Mouse (Mus musculus) heart, postnatal 25 days (tissue): ENCODE data around the gene Cyp26a1. TPM values are rescaled to one million over a fixed set of nuclear protein-coding genes. Genes with fewer than 3 reads are reported as not detected.

ENCODE experiments used
- DNase-seq: peaks from one replicate; pipeline ENCODE4 v3.0.0; 2022; ENCODE audit warnings: low spot score
- intact Hi-C: fragments of 180-260 bp; cut with DNase I; formaldehyde crosslinking; loops from one replicate; pipeline ENCODE4 v1.15.1; 2025
- total RNA-seq, 2 experiments: library from RNA; stranded (reverse); gene quantifications; 2 replicates each; pipeline ENCODE4 v1.2.3; 2021

The Cyp26a1 gene
- total RNA-seq, 2 experiments from 2014 or later = 0.14 TPM; not detected in 1

- DNase-seq = no peak
- intact Hi-C loops = no loop called here
These were observed 312 bp upstream of the Cyp26a1 start for GRCm38 (mm10) chr19:37697335-37697636.

- no peak for DNase-seq
- intact Hi-C loops = no loop called here
These were observed 919 bp downstream of the Cyp26a1 start for GRCm38 (mm10) chr19:37698273-37699160.

GRCm38 (mm10) chr19:37699711-37700110 is 2.1 kb downstream of the Cyp26a1 start:
- DNase-seq = no peak
- intact Hi-C loops = no loop called here

GRCm38 (mm10) chr19:37702377-37703076 is 4.9 kb downstream of the Cyp26a1 start:
- DNase-seq = no peak
- intact Hi-C loops = no loop called here

GRCm38 (mm10) chr19:37703902-37704509 is 6.4 kb downstream of the Cyp26a1 start:
- intact Hi-C loops = loop anchor here (1.0 to 2.0 kb wide), 2 partner anchors 183 to 233 kb away; no protein-coding TSS in a partner anchor

GRCm38 (mm10) chr19:37705722-37706121 is 8.1 kb downstream of the Cyp26a1 start:
- no peak for DNase-seq
- intact Hi-C loops = loop anchor here (2.0 kb wide), 1 partner anchor 231 kb away; no protein-coding TSS in a partner anchor

More at GRCm38 (mm10) chr19:37703902-37704509, 6.4 kb downstream of the Cyp26a1 start:
- no peak for DNase-seq

GRCm38 (mm10) chr19:37714681-37715080 is 17.1 kb downstream of the Cyp26a1 start:
- intact Hi-C loops = no loop called here
- no peak for DNase-seq

- no peak for DNase-seq
- intact Hi-C loops = no loop called here
These were observed 18.4 kb downstream of the Cyp26a1 start for GRCm38 (mm10) chr19:37715980-37716379.

- intact Hi-C loops = no loop called here
- DNase-seq = no peak
These were observed 19.1 kb downstream of the Cyp26a1 start for GRCm38 (mm10) chr19:37716524-37717175.

GRCm38 (mm10) chr19:37719166-37719565 is 21.6 kb downstream of the Cyp26a1 start:
- DNase-seq = no peak
- intact Hi-C loops = no loop called here

GRCm38 (mm10) chr19:37724591-37724990 is 27.0 kb downstream of the Cyp26a1 start:
- no peak for DNase-seq
- intact Hi-C loops = no loop called here

GRCm38 (mm10) chr19:37726585-37726984 is 29.0 kb downstream of the Cyp26a1 start:
- intact Hi-C loops = no loop called here
- DNase-seq = no peak

- intact Hi-C loops = no loop called here
- no peak for DNase-seq
These were observed 29.8 kb downstream of the Cyp26a1 start for GRCm38 (mm10) chr19:37727366-37727765.

GRCm38 (mm10) chr19:37735426-37735825 is 37.8 kb downstream of the Cyp26a1 start:
- intact Hi-C loops = no loop called here
- no peak for DNase-seq

- intact Hi-C loops = no loop called here
- no peak for DNase-seq
These were observed 41.0 kb downstream of the Cyp26a1 start for GRCm38 (mm10) chr19:37738575-37738974.

GRCm38 (mm10) chr19:37740043-37740442 is 42.4 kb downstream of the Cyp26a1 start:
- DNase-seq = no peak
- intact Hi-C loops = no loop called here
